Mouse (Mus musculus) ES-Bruce4 (cell line): Measurements from ENCODE around the gene 4931428F04Rik. TPM values are rescaled to one million over a fixed set of nuclear protein-coding genes. Genes with fewer than 3 reads are reported as not detected.

ENCODE experiments used
- H3K27ac ChIP-seq: 2 replicates; pipeline ENCODE4 v1.5.1; 2012; ENCODE audit warnings: low read length, inconsistent platforms; ENCODE audit not compliant: insufficient read depth
- H3K27me3 ChIP-seq: 2 replicates; pipeline ENCODE4 v1.6.1; 2012; ENCODE audit warnings: mild to moderate bottlenecking, low read length, inconsistent platforms; ENCODE audit not compliant: control insufficient read depth, poor library complexity, insufficient read depth, severe bottlenecking
- H3K36me3 ChIP-seq: 2 replicates; pipeline ENCODE4 v1.6.1; 2012; ENCODE audit warnings: inconsistent platforms, mild to moderate bottlenecking, low read length, moderate library complexity; ENCODE audit not compliant: control insufficient read depth, poor library complexity, insufficient read depth, severe bottlenecking
- H3K4me1 ChIP-seq: one replicate; pipeline ENCODE4 v1.8.1; 2011; ENCODE audit warnings: low read length; ENCODE audit not compliant: control insufficient read depth, insufficient read depth
- H3K4me3 ChIP-seq: 2 replicates; pipeline ENCODE4 v1.5.1; 2011; ENCODE audit warnings: low read depth, mild to moderate bottlenecking, low read length
- H3K9ac ChIP-seq: 2 replicates; pipeline ENCODE4 v1.6.1; 2012; ENCODE audit warnings: low read depth, mild to moderate bottlenecking, inconsistent platforms; ENCODE audit not compliant: poor library complexity, severe bottlenecking
- H3K9me3 ChIP-seq: replicated peaks from 2 replicates; pipeline ENCODE4 v1.6.1; 2012; ENCODE audit warnings: mild to moderate bottlenecking, low read length, inconsistent platforms; ENCODE audit not compliant: control insufficient read depth, poor library complexity, insufficient read depth, severe bottlenecking
- CTCF ChIP-seq: IDR thresholded peaks from one replicate; pipeline ENCODE4 v1.8.1; 2011; ENCODE audit warnings: low read depth, low read length
- EP300 ChIP-seq: IDR thresholded peaks from 2 replicates; pipeline ENCODE4 v1.6.1; 2011; ENCODE audit warnings: low read depth, low read length; ENCODE audit not compliant: insufficient read depth
- POLR2A ChIP-seq: IDR thresholded peaks from one replicate; pipeline ENCODE4 v1.8.1; 2011; ENCODE audit warnings: low read length; ENCODE audit not compliant: insufficient read depth
- polyA plus RNA-seq: library from polyadenylated mRNA; stranded (reverse); fragments of >200 nt; gene quantifications from 2 replicates; pipeline ENCODE4 v1.2.4, GENCODE M21; 2011; ENCODE audit warnings: low read depth; ENCODE audit not compliant: missing spikeins, insufficient read depth, insufficient read length

Gene 4931428F04Rik
- polyA plus RNA-seq, 1 experiment, result 9.4 TPM

DNA sequence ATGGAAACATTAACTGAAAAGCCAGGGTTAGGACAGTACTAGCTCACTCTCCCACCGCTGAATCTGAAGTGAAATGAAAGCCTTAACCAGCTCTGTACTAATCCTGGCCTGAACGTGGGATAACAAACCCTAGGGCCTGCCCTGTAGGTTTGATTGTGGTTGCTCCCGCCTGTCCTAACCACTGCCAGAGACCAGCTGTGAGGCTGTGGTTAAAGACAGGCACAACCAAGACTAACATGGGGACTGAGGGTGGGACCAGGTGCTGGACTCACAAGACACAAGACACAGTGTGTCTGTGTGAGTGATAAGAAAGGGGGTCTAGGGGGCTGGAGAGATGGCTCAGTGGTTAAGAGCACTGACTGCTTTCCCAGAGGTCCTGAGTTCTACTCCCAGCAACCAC lies 9.1 kb downstream of the 4931428F04Rik start:
- no peaks in the 10 kb centered on the region for H3K36me3 ChIP-seq
- no peaks in the 10 kb centered on the region for H3K4me1 ChIP-seq
- H3K27me3 ChIP-seq, result peaks cover 4% of the 10 kb centered on the region
- H3K9me3 ChIP-seq, result no peaks in the 10 kb centered on the region
- TF ChIP-seq EP300 (no peak), POLR2A (no peak), CTCF (no peak)
- H3K9ac ChIP-seq, result no peak overlapping the region
- H3K4me3 ChIP-seq, result no peak overlapping the region
- H3K27ac ChIP-seq, result no peak overlapping the region

DNA sequence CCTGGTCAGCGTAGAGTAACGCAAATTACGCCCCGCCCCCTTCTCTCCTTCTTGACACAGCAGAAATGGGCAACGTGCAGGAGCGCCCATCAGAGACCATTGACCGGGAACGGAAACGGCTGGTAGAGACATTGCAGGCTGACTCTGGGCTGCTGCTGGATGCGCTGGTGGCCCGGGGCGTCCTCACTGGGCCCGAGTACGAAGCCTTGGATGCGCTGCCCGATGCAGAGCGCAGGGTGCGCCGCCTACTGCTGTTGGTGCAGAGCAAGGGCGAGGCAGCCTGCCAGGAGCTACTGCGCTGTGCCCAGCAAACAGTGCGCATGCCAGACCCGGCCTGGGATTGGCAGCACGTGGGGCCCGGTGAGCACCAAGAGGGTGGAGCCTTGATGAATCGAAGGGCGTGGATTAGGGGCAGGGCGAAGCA lies 10.7 kb downstream of the 4931428F04Rik start:
- H3K27me3 ChIP-seq, result peaks cover 4% of the 10 kb centered on the region
- H3K4me3 ChIP-seq, result peak overlapping the region; percentile 12
- no peaks in the 10 kb centered on the region for H3K4me1 ChIP-seq
- no peak overlapping the region for H3K9ac ChIP-seq
- no peaks in the 10 kb centered on the region for H3K9me3 ChIP-seq
- no peak overlapping the region for H3K27ac ChIP-seq
- no peaks in the 10 kb centered on the region for H3K36me3 ChIP-seq
- no peak for TF ChIP-seq EP300
- peak; percentile 5 for TF ChIP-seq CTCF

- H3K9ac ChIP-seq, result peak overlapping the region; percentile 9; the same call in 1 of the 2 replicates
- TF ChIP-seq POLR2A (no peak), EP300 (0 out of 2 replicates have a peak, but pooled peaks have one; percentile 7)
- H3K27me3 ChIP-seq, result peaks cover 7% of the 10 kb centered on the region
- no peaks in the 10 kb centered on the region for H3K4me1 ChIP-seq
- H3K36me3 ChIP-seq, result no peaks in the 10 kb centered on the region
- no peak overlapping the region for H3K27ac ChIP-seq
- no peaks in the 10 kb centered on the region for H3K9me3 ChIP-seq
- H3K4me3 ChIP-seq, result peak overlapping the region; percentile 31
Observed at GRCm38 (mm10) chr8:105276292-105277120, 13.2 kb downstream of the 4931428F04Rik start.

DNA sequence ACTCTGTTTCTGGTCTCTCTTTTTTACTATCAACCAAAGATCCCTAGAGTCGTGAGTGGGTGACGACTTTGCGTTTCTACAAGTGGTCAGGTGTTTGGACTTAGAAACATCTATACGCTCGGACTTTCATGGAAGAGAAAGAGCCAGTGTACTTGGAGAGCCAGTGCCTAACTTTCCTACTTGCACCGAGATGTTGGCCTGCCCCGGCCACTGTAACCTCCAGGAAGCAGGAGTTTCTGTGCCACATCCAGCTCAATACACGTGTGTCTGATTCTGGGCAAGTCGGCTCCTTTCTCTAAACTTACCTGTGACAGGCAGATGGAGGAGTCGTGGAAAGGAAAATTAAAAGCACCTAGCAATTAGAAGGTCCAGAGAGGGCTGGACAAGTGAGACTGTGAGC lies 13.8 kb downstream of the 4931428F04Rik start, which contains the start of gene Nol3:
Gene Nol3, plus strand, starts transcription at position 301 of the 400 bp plus-strand sequence.
- TF ChIP-seq EP300, result no peak
- TF ChIP-seq POLR2A, result no peak
- TF ChIP-seq CTCF, result no peak
- Histone ChIP-seq H3K4me1 (peaks cover 2% of the 10 kb centered on the region), H3K9me3 (no peaks in the 10 kb centered on the region), H3K9ac (peak within 1 kb of the TSS; percentile 9; the same call in 1 of the 2 replicates), H3K36me3 (no peaks in the 10 kb centered on the region), H3K27me3 (peaks cover 10% of the 10 kb centered on the region), H3K4me3 (peak within 1 kb of the TSS; percentile 31), H3K27ac (no peak within 1 kb of the TSS)

GRCm38 (mm10) chr8:105275387-105275786 lies 14.3 kb downstream of the 4931428F04Rik start:
- H3K9ac ChIP-seq, result no peak overlapping the region
- peaks cover 13% of the 10 kb centered on the region for H3K27me3 ChIP-seq
- H3K36me3 ChIP-seq, result no peaks in the 10 kb centered on the region
- no peaks in the 10 kb centered on the region for H3K9me3 ChIP-seq
- no peak overlapping the region for H3K27ac ChIP-seq
- H3K4me3 ChIP-seq, result no peak overlapping the region
- peaks cover 2% of the 10 kb centered on the region for H3K4me1 ChIP-seq
- TF ChIP-seq POLR2A, result no peak
- TF ChIP-seq CTCF, result no peak
- no peak for TF ChIP-seq EP300

- Histone ChIP-seq H3K9ac (no peak overlapping the region), H3K4me3 (peak overlapping the region; percentile 61)
Observed at GRCm38 (mm10) chr8:105270916-105271186, 18.8 kb downstream of the 4931428F04Rik start.

More at GRCm38 (mm10) chr8:105270916-105271186, 18.8 kb downstream of the 4931428F04Rik start:
- Histone ChIP-seq H3K27me3 (peaks cover 18% of the 10 kb centered on the region), H3K36me3 (no peaks in the 10 kb centered on the region), H3K9me3 (no peaks in the 10 kb centered on the region), H3K4me1 (peaks cover 2% of the 10 kb centered on the region), H3K27ac (no peak overlapping the region)
- no peak for TF ChIP-seq EP300
- no peak for TF ChIP-seq CTCF
- no peak for TF ChIP-seq POLR2A
